Mouse (Mus musculus) MEL (cell line): Measurements from ENCODE around the gene Tspyl2. TPM values are rescaled to one million over a fixed set of nuclear protein-coding genes. Genes with fewer than 3 reads are reported as not detected.
A peak's percentile ranks its signal among the peaks of the same experiment; 100 is the strongest.

ENCODE experiments used
- DNase-seq: peaks from one replicate; pipeline ENCODE4 v3.0.0; 2011; ENCODE audit warnings: low read depth, low spot score
- H3K27ac ChIP-seq: 2 replicates; pipeline ENCODE4 v1.5.1; 2012; ENCODE audit warnings: low read depth, mild to moderate bottlenecking, control low read depth, low read length, moderate library complexity; ENCODE audit not compliant: control insufficient read depth
- H3K27me3 ChIP-seq, 2 experiments: fragments of 150-350 bp in 1 of 2; sonication (generic) in 1 of 2; 2 replicates each; pipeline ENCODE4 v1.6.1; 2012; ENCODE audit warnings: low read length in 2 of 2, mild to moderate bottlenecking in 2 of 2, improper control_type of control experiment in 1 of 2, moderate library complexity in 1 of 2; ENCODE audit not compliant: insufficient read depth in 2 of 2, control insufficient read depth in 1 of 2
- H3K36me3 ChIP-seq, 2 experiments: 2 replicates each; pipeline ENCODE4 v1.6.1; 2012 to 2014; ENCODE audit warnings: low read length in 2 of 2, improper control_type of control experiment in 1 of 2, inconsistent platforms in 1 of 2, mild to moderate bottlenecking in 1 of 2; ENCODE audit not compliant: insufficient read depth in 2 of 2, control insufficient read depth in 1 of 2
- H3K4me1 ChIP-seq, 2 experiments: fragments of 150-350 bp in 1 of 2; sonication (generic) in 1 of 2; 2 replicates each; pipeline ENCODE4 v1.6.1; 2012; ENCODE audit warnings: low read length in 2 of 2, improper control_type of control experiment in 1 of 2, mild to moderate bottlenecking in 1 of 2; ENCODE audit not compliant: insufficient read depth in 2 of 2, control insufficient read depth in 1 of 2
- H3K4me3 ChIP-seq, 2 experiments: fragments of 150-350 bp in 1 of 2; sonication (generic) in 1 of 2; 2 replicates each; pipeline ENCODE4 v1.5.1; 2012; ENCODE audit warnings: low read depth in 2 of 2, low read length in 2 of 2, mild to moderate bottlenecking in 2 of 2, moderate library complexity in 2 of 2, control low read depth in 1 of 2, improper control_type of control experiment in 1 of 2; ENCODE audit not compliant: control insufficient read depth in 1 of 2, insufficient read depth in 1 of 2
- H3K79me2 ChIP-seq: 2 replicates; pipeline ENCODE4 v1.6.1; 2012; ENCODE audit warnings: mild to moderate bottlenecking, low read length, moderate library complexity; ENCODE audit not compliant: control insufficient read depth, poor library complexity, insufficient read depth
- H3K9ac ChIP-seq: 2 replicates; pipeline ENCODE4 v1.6.1; 2012; ENCODE audit warnings: low read depth, mild to moderate bottlenecking, control low read depth, low read length, moderate library complexity; ENCODE audit not compliant: control insufficient read depth, poor library complexity, severe bottlenecking
- H3K9me3 ChIP-seq: fragments of 150-350 bp; sonication (generic); replicated peaks from 2 replicates; pipeline ENCODE4 v1.6.1; 2012; ENCODE audit warnings: mild to moderate bottlenecking, low read length, improper control_type of control experiment, moderate library complexity; ENCODE audit not compliant: insufficient read depth
- BHLHE40 ChIP-seq: IDR thresholded peaks from 2 replicates; pipeline ENCODE4 v1.6.1; 2012; ENCODE audit warnings: low read depth, mild to moderate bottlenecking, inconsistent platforms, low read length, improper control_type of control experiment, borderline replicate concordance
- CHD1 ChIP-seq: IDR thresholded peaks from 2 replicates; pipeline ENCODE4 v1.6.1; 2012; ENCODE audit warnings: low read depth, mild to moderate bottlenecking, inconsistent platforms, low read length, improper control_type of control experiment
- CHD2 ChIP-seq: IDR thresholded peaks from 2 replicates; pipeline ENCODE4 v1.6.1; 2011; ENCODE audit warnings: low read length, improper control_type of control experiment
- CTCF ChIP-seq, 3 experiments: IDR thresholded peaks in 2 of 3; conservative IDR thresholded peaks in 1 of 3; 2 replicates each; pipeline ENCODE4 v1.5.1; 2011 to 2012; ENCODE audit warnings: low read length in 3 of 3, low read depth in 2 of 3, mild to moderate bottlenecking in 2 of 3, improper control_type of control experiment in 1 of 3, inconsistent platforms in 1 of 3, mixed read lengths in 1 of 3, moderate library complexity in 1 of 3; ENCODE audit not compliant: control insufficient read depth in 1 of 3, insufficient read depth in 1 of 3, poor library complexity in 1 of 3, severe bottlenecking in 1 of 3
- E2F4 ChIP-seq: IDR thresholded peaks from 2 replicates; pipeline ENCODE4 v1.6.1; 2011; ENCODE audit warnings: low read depth, low read length, improper control_type of control experiment, borderline replicate concordance
- ELF1 ChIP-seq: IDR thresholded peaks from 2 replicates; pipeline ENCODE4 v1.6.1; 2014; ENCODE audit warnings: low read depth, mild to moderate bottlenecking, inconsistent platforms, low read length, improper control_type of control experiment, moderate library complexity
- EP300 ChIP-seq, 2 experiments: IDR thresholded peaks; 2 replicates each; pipeline ENCODE4 v1.6.1; 2011; ENCODE audit warnings: improper control_type of control experiment in 2 of 2, low read length in 2 of 2, low read depth in 1 of 2, mild to moderate bottlenecking in 1 of 2
- ETS1 ChIP-seq: IDR thresholded peaks from 2 replicates; pipeline ENCODE4 v1.6.1; 2012; ENCODE audit warnings: low read depth, mild to moderate bottlenecking, inconsistent platforms, low read length, improper control_type of control experiment, moderate library complexity
- GABPA ChIP-seq: IDR thresholded peaks from 2 replicates; pipeline ENCODE4 v1.6.1; 2012; ENCODE audit warnings: low read depth, mild to moderate bottlenecking, inconsistent platforms, low read length, improper control_type of control experiment, moderate library complexity
- GATA1 ChIP-seq: IDR thresholded peaks from 2 replicates; pipeline ENCODE4 v1.6.1; 2011; ENCODE audit warnings: low read depth, low read length, improper control_type of control experiment
- HCFC1 ChIP-seq: IDR thresholded peaks from 2 replicates; pipeline ENCODE4 v1.6.1; 2012; ENCODE audit warnings: low read depth, mild to moderate bottlenecking, inconsistent platforms, low read length, improper control_type of control experiment, moderate library complexity
- JUND ChIP-seq: IDR thresholded peaks from 2 replicates; pipeline ENCODE4 v1.6.1; 2011; ENCODE audit warnings: low read depth, mild to moderate bottlenecking, improper control_type of control experiment, low read length
- KAT2A ChIP-seq: conservative IDR thresholded peaks from 2 replicates; pipeline ENCODE4 v1.6.1; 2012; ENCODE audit warnings: low read depth, low read length, improper control_type of control experiment, inconsistent platforms
- MAFK ChIP-seq: IDR thresholded peaks from 2 replicates; pipeline ENCODE4 v1.6.1; 2011; ENCODE audit warnings: low read depth, mild to moderate bottlenecking, low read length, improper control_type of control experiment, borderline replicate concordance
- MAX ChIP-seq: IDR thresholded peaks from 2 replicates; pipeline ENCODE4 v1.6.1; 2011; ENCODE audit warnings: low read length, improper control_type of control experiment
- MAZ ChIP-seq: IDR thresholded peaks from 2 replicates; pipeline ENCODE4 v1.6.1; 2012; ENCODE audit warnings: low read depth, mild to moderate bottlenecking, inconsistent platforms, low read length, improper control_type of control experiment
- MEF2A ChIP-seq: IDR thresholded peaks from 2 replicates; pipeline ENCODE4 v1.6.1; 2014; ENCODE audit warnings: low read depth, mild to moderate bottlenecking, inconsistent platforms, low read length, improper control_type of control experiment; ENCODE audit not compliant: poor library complexity, insufficient replicate concordance, severe bottlenecking; ENCODE audit errors: extremely low read depth
- MXI1 ChIP-seq: IDR thresholded peaks from 2 replicates; pipeline ENCODE4 v1.6.1; 2011; ENCODE audit warnings: mild to moderate bottlenecking, low read depth, low read length, improper control_type of control experiment
- MYB ChIP-seq: IDR thresholded peaks from 2 replicates; pipeline ENCODE4 v1.6.1; 2011; ENCODE audit warnings: mild to moderate bottlenecking, low read depth, low read length, improper control_type of control experiment
- MYC ChIP-seq: IDR thresholded peaks from 2 replicates; pipeline ENCODE4 v1.6.1; 2011; ENCODE audit warnings: low read depth, mild to moderate bottlenecking, low read length, improper control_type of control experiment, moderate library complexity
- POLR2A ChIP-seq, 2 experiments: IDR thresholded peaks; 2 replicates each; pipeline ENCODE4 v1.6.1; 2011 to 2012; ENCODE audit warnings: low read length in 2 of 2, mild to moderate bottlenecking in 2 of 2, control low read depth in 1 of 2, improper control_type of control experiment in 1 of 2, low read depth in 1 of 2, moderate library complexity in 1 of 2; ENCODE audit not compliant: control insufficient read depth in 1 of 2, insufficient read depth in 1 of 2, poor library complexity in 1 of 2
- POLR2AphosphoS2 ChIP-seq: IDR thresholded peaks from 2 replicates; pipeline ENCODE4 v1.6.1; 2011; ENCODE audit warnings: low read length, improper control_type of control experiment
- RAD21 ChIP-seq: IDR thresholded peaks from 2 replicates; pipeline ENCODE4 v1.6.1; 2011; ENCODE audit warnings: mild to moderate bottlenecking, low read depth, low read length, improper control_type of control experiment
- RCOR1 ChIP-seq: IDR thresholded peaks from 2 replicates; pipeline ENCODE4 v1.6.1; 2012; ENCODE audit warnings: low read depth, mild to moderate bottlenecking, inconsistent platforms, low read length, improper control_type of control experiment
- SIN3A ChIP-seq: IDR thresholded peaks from 2 replicates; pipeline ENCODE4 v1.6.1; 2012; ENCODE audit warnings: low read length, improper control_type of control experiment, inconsistent platforms
- TBP ChIP-seq: IDR thresholded peaks from 2 replicates; pipeline ENCODE4 v1.8.0; 2011; ENCODE audit warnings: low read depth, low read length, improper control_type of control experiment
- TCF12 ChIP-seq: IDR thresholded peaks from 2 replicates; pipeline ENCODE4 v1.6.1; 2014; ENCODE audit warnings: low read depth, mild to moderate bottlenecking, inconsistent platforms, low read length, improper control_type of control experiment, moderate library complexity
- UBTF ChIP-seq: IDR thresholded peaks from 2 replicates; pipeline ENCODE4 v1.6.1; 2012; ENCODE audit warnings: low read depth, mild to moderate bottlenecking, inconsistent platforms, low read length, improper control_type of control experiment, moderate library complexity, borderline replicate concordance; ENCODE audit not compliant: insufficient read depth
- USF1 ChIP-seq: IDR thresholded peaks from 2 replicates; pipeline ENCODE4 v1.6.1; 2014; ENCODE audit warnings: low read depth, mild to moderate bottlenecking, inconsistent platforms, low read length, improper control_type of control experiment, moderate library complexity
- USF2 ChIP-seq, 2 experiments: IDR thresholded peaks; 2 replicates each; pipeline ENCODE4 v1.6.1; 2011 to 2012; ENCODE audit warnings: improper control_type of control experiment in 2 of 2, low read length in 2 of 2, borderline replicate concordance in 1 of 2, inconsistent platforms in 1 of 2, low read depth in 1 of 2, mild to moderate bottlenecking in 1 of 2; ENCODE audit not compliant: insufficient read depth in 1 of 2
- ZC3H11A ChIP-seq: IDR thresholded peaks from 2 replicates; pipeline ENCODE4 v1.6.1; 2012; ENCODE audit warnings: low read depth, mild to moderate bottlenecking, inconsistent platforms, low read length, improper control_type of control experiment
- ZKSCAN1 ChIP-seq: IDR thresholded peaks from 2 replicates; pipeline ENCODE4 v1.6.1; 2012; ENCODE audit warnings: low read depth, mild to moderate bottlenecking, inconsistent platforms, low read length, improper control_type of control experiment, moderate library complexity
- ZMIZ1 ChIP-seq: IDR thresholded peaks from 2 replicates; pipeline ENCODE4 v1.6.1; 2012; ENCODE audit warnings: low read depth, mild to moderate bottlenecking, inconsistent platforms, low read length, improper control_type of control experiment, moderate library complexity
- ZNF384 ChIP-seq: IDR thresholded peaks from 2 replicates; pipeline ENCODE4 v1.6.1; 2012; ENCODE audit warnings: low read depth, mild to moderate bottlenecking, inconsistent platforms, low read length, improper control_type of control experiment
- polyA plus RNA-seq, 2 experiments: library from polyadenylated mRNA; stranded (reverse) in 1 of 2; unstranded in 1 of 2; fragments of >175 nt in 1 of 2; fragments of >200 nt in 1 of 2; gene quantifications; 2 replicates each; pipeline versions ENCODE4 v1.2.1 to v1.2.4; 2012; ENCODE audit warnings: low replicate concordance in 2 of 2, low read depth in 1 of 2; ENCODE audit not compliant: insufficient read length in 2 of 2, insufficient read depth in 1 of 2, missing spikeins in 1 of 2
- total RNA-seq: library from RNA; depleted of rRNA; stranded (reverse); fragments of 300-350 nt; gene quantifications from 2 replicates; pipeline ENCODE4 v1.2.3, GENCODE M21; 2012

The Tspyl2 gene
- total and polyA plus RNA-seq, 3 experiments: 19.8 to 38.1 TPM; not detected in 1

GRCm38 (mm10) chrX:152322776-152323175, 19.4 kb downstream of the Tspyl2 start (continued):
- TF ChIP-seq MEF2A: no peak
- peak; percentile 85 for TF ChIP-seq SIN3A
- no peak for TF ChIP-seq HCFC1
- TF ChIP-seq ETS1: peak; percentile 80
- TF ChIP-seq GABPA: no peak
- TF ChIP-seq TCF12: no peak
- no peak for TF ChIP-seq MYB
- no peak for TF ChIP-seq ZKSCAN1
- no peak for TF ChIP-seq RAD21
- no peak for TF ChIP-seq MYC
- TF ChIP-seq ZC3H11A: no peak
- TF ChIP-seq, all 39 proteins: peak for 7

GRCm38 (mm10) chrX:152320535-152320934, 21.7 kb downstream of the Tspyl2 start:
- Histone ChIP-seq H3K27me3 (no peaks in the 10 kb centered on the region), H3K4me3 (no peak overlapping the region; a peak in 1 of 4 replicates), H3K27ac (peak overlapping the region; percentile 42), H3K79me2 (peaks cover 1% of the 10 kb centered on the region; the same call in 1 of the 2 replicates), H3K4me1 (peaks cover 22 to 30% of the 10 kb centered on the region in 2 experiments), H3K9me3 (no peaks in the 10 kb centered on the region), H3K9ac (no peak overlapping the region), H3K36me3 (peaks cover 2 to 42% of the 10 kb centered on the region in 2 experiments; a peak in 3 of 4 replicates)
- no peak for DNase-seq
- no peak for TF ChIP-seq USF2 (IDR thresholded peaks at IDR 0.05; ENCODE audit: borderline replicate concordance in 1 of 2, insufficient read depth in 1 of 2, low read depth in 1 of 2, low read length in 2 of 2)
- TF ChIP-seq MAX: no peak
- TF ChIP-seq ETS1: peak; percentile 30; the same call in 1 of the 2 replicates
- TF ChIP-seq TBP: no peak
- no peak for TF ChIP-seq POLR2AphosphoS2
- no peak for TF ChIP-seq ZC3H11A
- TF ChIP-seq ZNF384: no peak
- TF ChIP-seq CTCF (IDR thresholded peaks at IDR 0.05 in 2 of 3, conservative IDR thresholded peaks at IDR 0.05 in 1 of 3; ENCODE audit: control insufficient read depth in 1 of 3, insufficient read depth in 1 of 3, low read depth in 2 of 3, low read length in 3 of 3, poor library complexity in 1 of 3, severe bottlenecking in 1 of 3): no peak
- TF ChIP-seq CHD2: no peak
- no peak for TF ChIP-seq KAT2A
- TF ChIP-seq CHD1: no peak
- no peak for TF ChIP-seq MEF2A
- TF ChIP-seq USF1: no peak
- TF ChIP-seq MYB: 0 out of 2 replicates have a peak, but pooled peaks have one; percentile 19
- no peak for TF ChIP-seq E2F4
- peak; percentile 58 for TF ChIP-seq BHLHE40
- TF ChIP-seq SIN3A: peak; percentile 53; the same call in 1 of the 2 replicates
- no peak for TF ChIP-seq JUND
- TF ChIP-seq MYC: peak; percentile 55; the same call in 1 of the 2 replicates
- no peak for TF ChIP-seq ZMIZ1
- no peak for TF ChIP-seq HCFC1
- TF ChIP-seq RCOR1: peak; percentile 26; the same call in 1 of the 2 replicates
- peak; percentile 61 to 75; a peak in 3 of 4 replicates for TF ChIP-seq EP300 (IDR thresholded peaks at IDR 0.05; ENCODE audit: low read depth in 1 of 2, low read length in 2 of 2)
- peak; percentile 54 for TF ChIP-seq GATA1
- TF ChIP-seq MAFK: no peak
- TF ChIP-seq MXI1: 0 out of 2 replicates have a peak, but pooled peaks have one; percentile 59
- TF ChIP-seq UBTF: no peak
- no peak for TF ChIP-seq ELF1
- TF ChIP-seq TCF12: no peak
- no peak for TF ChIP-seq POLR2A (IDR thresholded peaks at IDR 0.05; ENCODE audit: control insufficient read depth in 1 of 2, insufficient read depth in 1 of 2, low read depth in 1 of 2, low read length in 2 of 2, poor library complexity in 1 of 2)
- TF ChIP-seq GABPA: no peak
- TF ChIP-seq MAZ: no peak
